Mouse (Mus musculus) hindbrain, postnatal 0 days (tissue): ENCODE measurements around the gene Phldb2. TPM values are rescaled to one million over a fixed set of nuclear protein-coding genes. Genes with fewer than 3 reads are reported as not detected.
A peak's percentile ranks its signal among the peaks of the same experiment; 100 is the strongest.

Experiments used
- ATAC-seq: fragments of 200-750 bp; cut with Nextera tagmentation; 2 replicates; pipeline ENCODE4 v1.8.0; 2017; ENCODE audit warnings: mild to moderate bottlenecking, moderate TSS enrichment, moderate library complexity
- DNase-seq: peaks from one replicate; pipeline ENCODE4 v3.0.0-alpha.2; 2015; ENCODE audit warnings: low spot score
- H3K27ac ChIP-seq: fragments of 300-500 bp; sonication (generic); 2 replicates; pipeline ENCODE4 v1.5.1; 2014; ENCODE audit warnings: mild to moderate bottlenecking
- H3K27me3 ChIP-seq: fragments of 300-500 bp; sonication (generic); 2 replicates; pipeline ENCODE4 v1.6.1; 2014; ENCODE audit warnings: low read length, mixed read lengths; ENCODE audit not compliant: insufficient read depth
- H3K36me3 ChIP-seq: fragments of 300-500 bp; sonication (generic); 2 replicates; pipeline ENCODE4 v1.6.1; 2014; ENCODE audit warnings: low read length, mixed read lengths; ENCODE audit not compliant: insufficient read depth
- H3K4me1 ChIP-seq: fragments of 300-500 bp; sonication (generic); 2 replicates; pipeline ENCODE4 v1.6.1; 2014; ENCODE audit warnings: antibody characterized with exemption, low read length, mixed read lengths; ENCODE audit not compliant: insufficient read depth
- H3K4me2 ChIP-seq: fragments of 300-500 bp; sonication (generic); 2 replicates; pipeline ENCODE4 v1.6.1; 2014; ENCODE audit warnings: low read depth, mild to moderate bottlenecking, low read length, moderate library complexity, mixed read lengths
- H3K4me3 ChIP-seq: fragments of 300-500 bp; sonication (generic); 2 replicates; pipeline ENCODE4 v1.5.1; 2014; ENCODE audit warnings: low read length
- H3K9ac ChIP-seq: fragments of 300-500 bp; sonication (generic); replicated peaks from 2 replicates; pipeline ENCODE4 v1.6.1; 2014; ENCODE audit warnings: mild to moderate bottlenecking, low read length, moderate library complexity, mixed read lengths
- H3K9me3 ChIP-seq: fragments of 300-500 bp; sonication (generic); 2 replicates; pipeline ENCODE4 v1.6.1; 2016; ENCODE audit warnings: low read length, mixed read lengths
- CTCF ChIP-seq: IDR thresholded peaks from 2 replicates; pipeline ENCODE4 v1.5.1; 2016; ENCODE audit warnings: antibody characterized with exemption, control low read depth, low read depth
- WGBS: fragments of 180-500 bp; shearing (Covaris S2); extraction: QIAGEN DNeasy Blood & Tissue Kit; methylation state at CpG from one replicate; pipeline ENCODE4 v1.1.7; 2014; 5-methylcytosine and 5-hydroxymethylcytosine counted together
- polyA plus RNA-seq: library from polyadenylated mRNA; unstranded; fragments of >200 nt; fragmentation: Nextera tagmentation; extraction: Ambion mirVana; gene quantifications from 2 replicates; pipeline ENCODE4 v1.2.1, GENCODE M21; 2015
- total RNA-seq: library from RNA; depleted of rRNA; stranded (reverse); fragments of >200 nt; gene quantifications from 2 replicates; pipeline ENCODE4 v1.2.3, GENCODE M21; 2014

Phldb2 gene
- total and polyA plus RNA-seq, 2 experiments from 2014 or later, result 4.5 to 7.2 TPM

DNA sequence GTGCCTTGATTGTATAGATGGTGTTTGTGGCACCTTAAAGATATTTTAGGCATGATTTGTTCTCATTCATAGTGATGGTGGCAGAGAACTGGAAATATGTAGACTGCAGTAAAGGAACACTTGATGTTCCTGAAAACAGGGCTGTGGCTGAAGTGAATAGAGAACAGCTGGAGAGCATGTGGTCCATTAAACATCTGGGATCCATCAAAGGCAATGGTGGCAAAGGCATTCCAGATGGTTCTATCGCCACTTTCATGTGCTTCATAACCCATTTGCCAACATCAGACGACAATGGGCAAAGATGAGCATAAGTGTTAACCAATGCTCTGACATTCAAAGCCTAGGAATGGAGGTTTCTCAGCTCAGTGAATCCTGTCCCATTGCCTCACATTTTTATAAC is 56.8 kb downstream of the Phldb2 start:
- Histone ChIP-seq H3K9me3 (no peaks in the 10 kb centered on the region), H3K4me1 (no peaks in the 10 kb centered on the region), H3K4me2 (no peak overlapping the region), H3K4me3 (no peak overlapping the region), H3K9ac (no peak overlapping the region), H3K27me3 (no peaks in the 10 kb centered on the region), H3K27ac (no peak overlapping the region), H3K36me3 (no peaks in the 10 kb centered on the region)
- ATAC-seq (no peak), DNase-seq (no peak)
- 71% methylated on average over 2 of the region's 2 CpGs for WGBS
- TF ChIP-seq CTCF, result no peak

DNA sequence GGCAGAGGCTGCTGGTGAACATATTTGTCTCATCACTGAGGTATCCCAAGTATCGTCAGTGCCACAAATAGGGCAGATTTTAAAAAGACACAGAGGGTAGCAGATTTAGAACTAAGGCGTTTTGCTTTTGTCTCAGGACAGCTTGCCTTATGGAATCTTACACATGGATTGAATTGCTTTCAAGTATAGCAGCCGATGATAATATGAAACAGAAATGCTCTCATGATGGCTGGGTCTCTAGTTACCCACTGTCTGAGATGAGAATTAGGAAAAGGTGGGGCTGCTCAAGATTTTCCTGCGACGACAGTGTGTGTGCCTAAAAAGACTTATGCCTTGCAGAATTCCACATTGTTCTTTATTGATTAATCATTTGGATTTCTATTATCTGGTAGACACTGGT is 58.4 kb downstream of the Phldb2 start:
- Histone ChIP-seq H3K27ac (no peak overlapping the region), H3K36me3 (no peaks in the 10 kb centered on the region), H3K27me3 (no peaks in the 10 kb centered on the region), H3K4me3 (no peak overlapping the region), H3K9me3 (no peaks in the 10 kb centered on the region), H3K4me2 (no peak overlapping the region), H3K4me1 (no peaks in the 10 kb centered on the region), H3K9ac (no peak overlapping the region)
- no peak for TF ChIP-seq CTCF
- WGBS, result 70% methylated on average over 5 of the region's 5 CpGs
- DNase-seq (no peak), ATAC-seq (no peak)

DNA sequence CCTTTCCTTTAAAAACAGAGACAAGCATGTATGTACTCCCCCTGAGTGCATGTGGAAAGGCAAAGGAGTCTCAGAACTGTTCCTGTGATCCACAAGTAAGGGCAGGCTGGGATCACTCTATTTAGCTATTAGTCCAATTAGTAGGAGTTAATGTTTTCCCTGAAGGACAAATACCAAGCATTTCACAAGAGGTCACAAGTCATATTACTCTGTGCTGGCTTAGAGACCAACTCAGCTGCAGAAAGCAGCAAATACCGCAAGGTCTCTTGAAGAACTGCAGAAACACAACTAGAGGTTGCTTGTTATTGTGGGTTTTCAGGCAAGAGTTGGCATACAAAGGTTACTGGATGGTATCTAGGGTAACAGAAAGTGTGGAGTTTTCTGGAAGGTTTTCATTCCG is 59.6 kb downstream of the Phldb2 start:
- Histone ChIP-seq H3K27me3 (no peaks in the 10 kb centered on the region), H3K4me1 (no peaks in the 10 kb centered on the region), H3K36me3 (no peaks in the 10 kb centered on the region), H3K9ac (no peak overlapping the region), H3K9me3 (no peaks in the 10 kb centered on the region), H3K4me3 (no peak overlapping the region), H3K4me2 (no peak overlapping the region), H3K27ac (no peak overlapping the region)
- DNase-seq, result no peak
- ATAC-seq, result no peak
- WGBS, result 93% methylated on average over 2 of the region's 2 CpGs
- TF ChIP-seq CTCF, result no peak

DNA sequence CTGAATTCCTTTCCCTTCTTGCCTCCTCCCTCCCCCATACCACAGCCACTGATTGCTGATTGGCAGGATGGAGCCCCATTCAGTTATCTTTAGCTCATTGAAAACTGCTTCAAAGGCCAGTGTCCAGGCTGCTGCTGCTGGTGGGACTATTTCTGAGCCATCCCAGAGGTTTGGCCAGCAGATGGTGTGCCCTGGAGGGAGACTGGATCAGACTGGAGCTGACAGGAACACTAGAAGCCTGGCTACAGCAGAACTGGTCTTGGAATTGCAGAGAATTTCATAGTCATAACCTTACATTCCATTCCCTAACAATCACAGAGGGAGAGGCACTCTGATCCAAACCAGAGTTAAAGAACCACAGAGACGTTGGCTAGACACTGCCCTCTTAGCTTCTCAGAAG is 60.5 kb downstream of the Phldb2 start:
- no peak overlapping the region for H3K9ac ChIP-seq
- ATAC-seq, result peak; percentile 47; the same call in 1 of the 2 replicates

DNA sequence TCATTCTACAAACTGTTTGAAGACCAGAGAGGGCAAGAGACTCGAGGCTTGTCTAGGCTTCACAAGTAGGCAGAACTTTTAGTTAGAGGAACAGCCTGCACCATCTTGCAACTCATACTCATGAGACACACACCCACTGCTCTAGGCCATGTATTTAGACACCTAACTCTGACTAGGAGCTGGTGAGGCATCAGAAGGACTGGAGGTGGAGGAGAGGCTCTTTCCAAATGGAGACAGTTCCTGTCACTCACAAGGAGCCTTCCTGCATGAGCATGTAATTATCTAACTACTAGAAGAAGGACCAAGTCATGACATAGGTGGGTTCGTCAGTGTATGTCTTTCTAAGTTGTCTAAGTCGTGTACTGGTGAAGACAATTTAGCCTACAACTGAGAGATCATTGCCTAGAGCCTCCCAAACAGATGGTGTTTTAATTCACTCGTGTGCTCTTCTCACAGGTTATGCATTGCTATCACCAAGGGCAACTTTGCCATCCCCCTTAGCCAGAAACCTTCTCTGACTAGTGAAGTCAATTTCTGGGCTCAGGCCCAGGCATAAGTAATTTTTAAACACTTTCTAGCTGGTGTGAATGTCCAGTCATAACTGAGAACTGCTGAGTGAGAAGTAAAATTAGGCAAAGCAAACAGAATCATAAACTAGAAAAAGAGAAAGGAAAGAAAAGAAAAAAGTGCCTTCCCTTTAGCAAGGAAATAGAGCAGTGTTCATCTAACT is 62.8 kb downstream of the Phldb2 start:
- no peak for TF ChIP-seq CTCF
- no peak overlapping the region for H3K27ac ChIP-seq
- ATAC-seq (no peak), DNase-seq (no peak)
- no peak overlapping the region for H3K4me2 ChIP-seq
- H3K36me3 ChIP-seq, result no peaks in the 10 kb centered on the region
- 72% methylated on average over 4 of the region's 4 CpGs for WGBS
- no peaks in the 10 kb centered on the region for H3K9me3 ChIP-seq
- no peak overlapping the region for H3K4me3 ChIP-seq
- no peaks in the 10 kb centered on the region for H3K27me3 ChIP-seq
- no peak overlapping the region for H3K9ac ChIP-seq
- no peaks in the 10 kb centered on the region for H3K4me1 ChIP-seq

More for the DNA sequence above, 60.5 kb downstream of the Phldb2 start:
- Histone ChIP-seq H3K9me3 (no peaks in the 10 kb centered on the region), H3K27me3 (no peaks in the 10 kb centered on the region), H3K4me1 (no peaks in the 10 kb centered on the region), H3K36me3 (no peaks in the 10 kb centered on the region), H3K4me3 (no peak overlapping the region), H3K4me2 (no peak overlapping the region), H3K27ac (no peak overlapping the region)
- TF ChIP-seq CTCF, result no peak
- DNase-seq, result no peak
- 33% methylated on average over 1 of the region's 1 CpGs for WGBS

DNA sequence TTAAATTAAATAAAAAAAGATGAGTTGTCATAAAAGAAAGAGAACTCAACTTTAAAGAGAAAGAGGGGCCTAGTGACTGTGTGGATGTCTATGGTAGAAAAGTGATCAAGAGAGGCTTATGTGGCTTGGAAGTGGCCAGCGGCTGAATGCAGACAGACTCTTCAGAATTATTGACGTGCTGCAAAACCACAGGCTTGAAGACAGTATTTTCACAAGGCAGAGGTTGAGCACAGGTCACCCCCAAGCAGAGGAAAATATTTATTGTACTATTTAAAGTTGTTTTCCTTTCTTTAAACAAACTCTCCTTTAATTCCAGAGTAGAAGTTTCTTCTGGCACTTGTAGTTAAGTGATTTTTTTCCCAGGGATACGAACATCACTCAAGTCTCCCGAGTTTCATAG is 63.8 kb downstream of the Phldb2 start:
- no peaks in the 10 kb centered on the region for H3K27me3 ChIP-seq
- H3K9ac ChIP-seq, result no peak overlapping the region
- H3K4me1 ChIP-seq, result no peaks in the 10 kb centered on the region
- no peak overlapping the region for H3K27ac ChIP-seq
- ATAC-seq, result no peak
- DNase-seq, result no peak
- no peaks in the 10 kb centered on the region for H3K9me3 ChIP-seq
- H3K4me2 ChIP-seq, result no peak overlapping the region
- WGBS, result 84% methylated on average over 4 of the region's 4 CpGs
- no peak overlapping the region for H3K4me3 ChIP-seq
- H3K36me3 ChIP-seq, result no peaks in the 10 kb centered on the region
- TF ChIP-seq CTCF, result no peak

DNA sequence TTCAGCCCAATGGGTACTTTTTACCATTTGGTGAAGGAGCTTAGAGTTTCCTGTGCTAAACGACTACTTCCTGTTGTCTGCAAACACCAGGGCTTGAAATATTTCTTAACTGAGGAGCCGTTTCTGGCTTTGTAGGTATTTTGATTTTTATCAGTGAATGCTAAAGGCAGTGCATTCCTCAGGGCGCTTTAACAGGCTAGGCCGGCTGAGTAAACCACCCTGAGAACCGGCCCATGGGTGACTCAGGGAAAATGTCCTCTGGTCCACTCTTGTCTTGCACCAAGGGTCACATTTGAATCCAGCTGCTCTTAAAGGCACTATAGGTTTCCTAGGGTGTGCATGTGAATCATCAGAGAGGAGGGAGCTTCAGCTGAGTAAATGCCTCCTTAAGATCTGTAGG is 66.8 kb downstream of the Phldb2 start:
- Histone ChIP-seq H3K4me2 (no peak overlapping the region), H3K27ac (no peak overlapping the region), H3K4me1 (no peaks in the 10 kb centered on the region), H3K36me3 (no peaks in the 10 kb centered on the region), H3K9ac (no peak overlapping the region), H3K9me3 (no peaks in the 10 kb centered on the region), H3K4me3 (no peak overlapping the region), H3K27me3 (no peaks in the 10 kb centered on the region)
- ATAC-seq (no peak), DNase-seq (no peak)
- 77% methylated on average over 5 of the region's 5 CpGs for WGBS
- TF ChIP-seq CTCF, result no peak
